Mouse (Mus musculus) B cell, adult 67 days (primary cell): ENCODE results near the gene Srsf11. TPM values are rescaled to one million over a fixed set of nuclear protein-coding genes. Genes with fewer than 3 reads are reported as not detected.

Source experiments
- total RNA-seq, 2 experiments: library from RNA; stranded (reverse); gene quantifications; 4 replicates each; pipeline ENCODE4 v1.2.4; 2023

Srsf11 gene
- total RNA-seq = 100 to 1,000 TPM; 407 to 414 TPM

DNA sequence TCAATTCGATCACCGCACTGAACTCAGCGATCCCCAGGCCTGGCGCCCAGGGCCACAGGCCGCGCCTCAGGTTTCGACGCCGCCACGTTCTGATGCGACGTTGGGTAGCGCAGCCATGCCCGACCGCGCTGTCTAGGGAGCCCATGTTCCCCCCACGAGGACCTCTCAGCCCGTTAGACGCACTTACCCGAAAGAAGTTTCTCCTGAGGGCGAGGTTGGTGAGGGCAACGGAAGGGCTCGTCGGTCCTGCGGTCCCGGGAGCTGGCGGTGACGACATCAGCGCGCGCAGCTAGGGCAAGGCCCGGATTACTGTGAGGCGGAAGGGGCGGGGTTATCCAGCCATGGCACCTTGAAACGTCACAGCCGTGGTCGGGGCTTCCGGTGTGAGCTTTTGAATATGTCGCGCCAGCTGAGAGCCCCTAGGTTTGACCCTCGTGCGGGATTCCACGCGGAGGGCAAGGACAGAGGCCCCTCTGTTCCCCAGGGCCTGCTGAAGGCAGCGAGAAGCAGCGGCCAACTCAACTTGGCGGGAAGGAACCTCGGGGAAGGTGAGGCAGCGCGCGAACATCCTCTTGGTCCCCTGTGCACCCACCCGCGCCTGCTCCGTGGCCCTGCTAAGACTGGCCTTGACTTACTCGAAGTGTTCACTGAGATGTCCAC lies at the start of gene Srsf11, which contains the start of gene Lrrc40:
Srsf11 (minus strand) TSS at position 311 of the 660 bp plus-strand sequence.
Lrrc40 (plus strand) TSS at position 334 of the 660 bp plus-strand sequence.

Other genes starting within 250 kb of the Srsf11 start
- gene Cth, start 111.6 kb downstream of the Srsf11 start, total RNA-seq = under 1 TPM in 1 of 2 experiments, not detected in 1; 0.87 TPM
- 10 to 100 TPM; 72.3 to 88.9 TPM for gene Ankrd13c, start 89.4 kb downstream of the Srsf11 start, total RNA-seq
- gene Lrrc40, start within 50 bp of the Srsf11 start, total RNA-seq = 10 to 100 TPM; 22.1 to 31.7 TPM